Mouse (Mus musculus) stomach, postnatal 0 days (tissue): ENCODE measurements at regions not wholly inside any gene's neighbourhood (a gene's known extent, or its start where the extent isn't known, plus 50 kb on each side); places are given as distances from the start of the nearest gene placed in this dataset.

ENCODE experiments used
- CTCF ChIP-seq: IDR thresholded peaks from 2 replicates; pipeline ENCODE4 v1.5.1; 2016; ENCODE audit warnings: antibody characterized with exemption, low read depth, mild to moderate bottlenecking, moderate library complexity
- EP300 ChIP-seq: optimal IDR thresholded peaks from 2 replicates; pipeline ENCODE3; 2016; ENCODE audit warnings: antibody characterized with exemption

GRCm38 (mm10) chr12:46040216-46040615 is 778.5 kb downstream of the Nova1 start:
- TF ChIP-seq CTCF (no peak), EP300 (no peak)
